Mouse (Mus musculus): ENCODE data around the gene Anapc7.
"Not testable (repeated sequence)": the region's sequence is repeated elsewhere in the genome, so short reads cannot be mapped to it uniquely, and the experiment has no call there.

Gene Anapc7

GRCm38 (mm10) chr5:122409692-122410645, 11.5 kb upstream of the Anapc7 start:
- no peak for DNase-seq (ENCODE audit: low read depth)

GRCm38 (mm10) chr5:122411892-122412291, 9.6 kb upstream of the Anapc7 start:
- DNase-seq (ENCODE audit: low read depth) = no peak

DNA sequence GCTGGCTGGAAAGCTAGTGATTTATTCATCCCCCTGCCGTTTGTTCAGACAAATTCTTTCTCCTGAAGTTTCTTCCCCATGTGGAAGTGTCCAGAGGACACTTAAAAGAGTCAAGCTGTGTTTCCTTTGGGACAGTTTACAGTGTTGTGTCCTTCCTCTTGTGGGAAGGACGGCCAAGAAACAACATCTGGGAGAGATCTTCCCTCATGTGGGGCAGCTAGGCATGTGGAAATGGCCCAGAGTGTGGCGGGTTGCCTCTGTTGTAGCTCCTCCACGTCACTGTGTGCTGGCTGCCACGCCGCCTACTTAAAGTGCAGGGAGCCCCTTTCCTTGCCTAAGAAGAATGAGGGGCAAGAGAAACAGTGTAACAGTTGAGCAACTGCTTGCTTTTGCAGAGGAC, 8.7 kb upstream of the Anapc7 start:
- no peak for DNase-seq (ENCODE audit: low read depth)

- no peak for DNase-seq (ENCODE audit: low read depth)
These were observed 7.1 kb upstream of the Anapc7 start for GRCm38 (mm10) chr5:122414351-122414750.

DNA sequence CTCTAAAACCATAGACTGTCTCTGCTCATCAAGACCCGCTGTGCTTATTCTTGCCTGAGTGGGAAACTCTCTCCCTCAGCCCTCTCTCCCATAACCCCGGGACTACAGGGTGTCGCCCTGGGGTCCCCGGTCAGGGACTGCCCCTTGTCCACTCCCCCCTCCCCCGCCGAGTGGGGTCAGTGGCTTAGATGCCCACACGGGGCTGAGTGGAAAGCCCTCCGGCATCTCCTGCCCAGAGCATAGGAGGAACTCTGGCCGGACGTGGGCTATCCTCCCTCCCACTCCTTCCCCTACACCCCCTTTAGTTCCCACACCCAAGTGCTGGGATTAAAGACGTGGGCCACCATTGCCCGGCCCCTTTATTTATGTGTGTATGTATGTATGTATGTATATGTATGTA, 6.0 kb upstream of the Anapc7 start:
- DNase-seq (ENCODE audit: low read depth) = no peak

DNA sequence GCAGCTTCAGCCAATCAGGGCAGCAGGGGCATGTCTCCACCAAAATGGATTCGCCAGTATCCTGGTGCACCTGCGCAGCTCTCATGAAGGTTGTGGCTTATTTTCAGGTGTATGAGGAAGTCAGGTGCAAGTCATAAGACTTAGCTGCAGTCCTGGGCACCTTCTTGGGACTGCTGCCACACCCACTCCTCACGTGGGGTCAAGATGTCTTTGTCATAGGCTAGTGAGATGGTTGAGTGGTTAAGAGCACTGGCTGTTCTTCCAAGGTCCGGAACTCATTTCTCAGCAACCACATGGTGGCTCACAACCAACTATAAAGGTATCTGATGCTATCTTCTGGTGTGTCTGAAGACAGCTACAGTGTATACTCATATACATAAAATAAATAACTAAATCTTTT, 817 bp upstream of the Anapc7 start:
- DNase-seq (ENCODE audit: low read depth) = not testable (repeated sequence)

GRCm38 (mm10) chr5:122422071-122422964, 825 bp downstream of the Anapc7 start:
- DNase-seq (ENCODE audit: low read depth) = peak; percentile 82

- no peak for DNase-seq (ENCODE audit: low read depth)
These were observed 1.6 kb downstream of the Anapc7 start for GRCm38 (mm10) chr5:122423083-122423482.

GRCm38 (mm10) chr5:122425550-122425949, 4.1 kb downstream of the Anapc7 start:
- DNase-seq (ENCODE audit: low read depth) = no peak

DNA sequence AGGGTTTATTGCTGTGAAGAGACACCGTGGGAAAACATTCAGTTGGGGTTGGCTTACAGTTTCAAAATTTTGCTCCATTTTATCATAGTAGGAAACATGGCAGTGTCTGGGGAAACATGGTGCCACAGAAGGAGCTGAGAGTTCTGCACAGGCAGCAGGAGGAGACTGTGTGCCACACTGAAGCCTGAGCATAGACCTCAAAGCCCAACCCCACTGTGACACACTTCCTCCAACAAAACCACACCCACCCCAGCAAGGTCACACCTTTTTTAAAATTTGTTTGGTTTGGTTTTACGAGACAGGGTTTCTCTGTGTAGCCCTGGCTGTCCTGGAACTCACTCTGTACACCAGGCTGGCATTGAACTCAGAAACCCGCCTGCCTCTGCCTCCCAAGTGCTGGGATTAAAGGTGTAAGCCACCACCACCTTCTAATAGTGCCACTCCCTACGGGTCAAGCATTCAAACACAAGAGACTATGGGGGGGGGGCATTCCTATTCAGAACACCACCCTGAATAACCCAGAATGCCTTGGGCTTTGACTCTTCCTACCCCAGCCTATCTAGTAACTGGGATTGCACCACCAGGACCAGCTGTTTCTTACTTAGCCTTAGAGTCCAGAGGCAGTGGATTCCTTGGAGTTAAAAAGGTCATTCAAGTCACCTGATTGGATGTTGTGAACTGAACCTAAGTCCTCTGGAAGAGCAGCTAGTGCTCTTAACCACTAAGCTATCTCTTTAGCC, 8.7 kb downstream of the Anapc7 start:
- no peak for DNase-seq (ENCODE audit: low read depth)

DNA sequence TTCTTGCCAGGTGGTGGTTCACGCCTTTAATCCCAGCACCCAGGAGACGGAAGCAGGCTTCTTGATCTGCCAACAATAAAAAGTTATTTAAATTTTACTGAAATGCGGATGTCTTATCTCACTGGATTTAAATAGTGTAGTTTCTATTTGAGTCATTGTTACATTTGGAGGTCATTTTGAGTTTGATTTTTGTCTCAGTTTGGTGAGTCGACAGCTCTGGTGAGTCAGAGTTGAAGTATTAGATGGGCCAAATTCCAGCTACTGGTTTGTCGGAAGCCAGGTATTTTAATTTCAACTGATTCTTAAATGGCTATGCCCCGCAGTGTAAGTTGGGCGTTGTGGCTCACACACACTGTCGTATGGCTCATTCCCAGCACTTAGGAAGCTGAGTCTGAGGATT, 9.7 kb downstream of the Anapc7 start:
- no peak for DNase-seq (ENCODE audit: low read depth)

DNA sequence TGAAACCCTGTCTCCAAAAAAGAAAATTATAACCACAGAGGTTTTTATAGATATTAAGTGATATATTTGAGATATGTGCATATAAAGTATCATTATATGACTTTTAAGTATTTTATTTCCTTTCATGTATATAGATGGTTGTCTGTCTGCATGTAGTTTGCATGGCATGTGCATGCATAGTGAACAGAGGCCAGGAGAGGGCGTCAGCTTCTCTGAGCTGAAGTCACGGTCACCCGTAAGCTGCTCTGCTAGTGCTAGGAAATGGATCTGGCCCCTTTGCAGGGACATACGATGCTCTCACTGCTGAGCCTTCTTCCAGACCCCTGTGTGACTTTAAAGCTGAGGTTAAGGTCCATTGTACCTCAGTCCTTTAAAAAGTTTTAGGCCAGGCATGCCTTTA, 13.0 kb downstream of the Anapc7 start:
- no peak for DNase-seq (ENCODE audit: low read depth)

- DNase-seq (ENCODE audit: low read depth) = no peak
These were observed 18.1 kb downstream of the Anapc7 start for GRCm38 (mm10) chr5:122439400-122440094.

GRCm38 (mm10) chr5:122440095-122440630, 18.7 kb downstream of the Anapc7 start:
- DNase-seq (ENCODE audit: low read depth) = no peak

- DNase-seq (ENCODE audit: low read depth) = no peak
These were observed 23.0 kb downstream of the Anapc7 start for GRCm38 (mm10) chr5:122444492-122444891.

- DNase-seq (ENCODE audit: low read depth) = no peak
These were observed 23.6 kb downstream of the Anapc7 start for GRCm38 (mm10) chr5:122445051-122445610.

DNA sequence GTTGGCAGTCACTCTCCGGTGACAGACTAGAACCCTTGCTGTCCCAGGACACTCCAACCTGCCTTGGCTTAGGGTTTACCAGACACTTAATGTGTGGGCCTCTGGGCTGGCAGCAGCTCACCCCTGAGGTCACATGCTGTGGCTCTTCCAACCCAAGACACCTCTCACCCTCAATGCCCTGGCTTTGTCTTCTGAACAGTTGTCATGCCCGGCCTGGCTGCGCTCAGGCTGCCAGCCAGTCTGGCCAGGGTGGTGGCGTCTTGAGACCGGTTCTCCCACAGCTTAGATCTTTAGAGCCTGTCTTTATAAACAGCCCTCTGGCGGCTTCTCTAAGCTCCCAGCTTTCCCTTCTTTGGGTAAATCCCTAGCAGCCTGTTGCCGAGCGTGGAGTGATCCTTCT, 26.4 kb downstream of the Anapc7 start:
- no peak for DNase-seq (ENCODE audit: low read depth)

- DNase-seq (ENCODE audit: low read depth) = no peak
These were observed 27.4 kb downstream of the Anapc7 start for GRCm38 (mm10) chr5:122448869-122449268.

DNA sequence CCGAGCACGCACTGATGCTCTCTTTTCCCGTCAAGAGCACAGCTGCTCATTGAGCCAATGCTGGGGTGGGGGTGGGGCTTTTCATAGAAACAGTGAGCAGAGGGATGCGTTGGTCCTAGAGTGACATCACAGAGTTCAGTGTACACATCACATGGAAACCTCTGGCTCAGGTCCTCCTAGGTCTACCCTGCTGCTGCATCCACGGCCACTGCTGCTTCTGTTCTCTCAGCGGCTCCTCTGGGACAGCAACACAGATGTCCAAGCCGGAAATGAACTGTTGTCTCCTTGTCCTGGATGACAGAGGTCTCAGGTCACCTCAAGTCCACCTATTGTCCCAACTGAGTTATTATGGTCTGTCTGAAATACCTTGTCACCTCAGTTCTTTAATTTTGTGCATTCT, 28.5 kb downstream of the Anapc7 start:
- DNase-seq (ENCODE audit: low read depth) = no peak

- DNase-seq (ENCODE audit: low read depth) = no peak
These were observed 29.4 kb downstream of the Anapc7 start for GRCm38 (mm10) chr5:122450913-122451317.

DNA sequence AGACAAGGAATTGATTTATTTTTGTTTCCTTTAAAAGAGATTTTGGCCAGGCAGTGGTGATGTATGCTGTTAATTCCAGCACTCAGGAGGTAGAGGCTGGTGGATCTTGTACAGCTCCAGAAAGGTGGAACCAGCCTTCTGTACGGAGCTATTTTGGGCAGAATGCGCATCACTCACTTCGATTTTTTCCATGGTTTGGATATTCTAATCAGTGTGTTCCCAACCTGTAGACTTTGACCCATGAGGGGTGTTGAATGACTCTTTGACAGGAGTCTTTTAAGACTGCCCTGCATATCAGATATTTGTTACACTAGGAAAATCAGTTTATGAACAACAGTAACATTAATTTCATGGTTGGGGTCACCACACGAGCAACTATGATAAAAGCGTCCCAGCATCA, 29.8 kb downstream of the Anapc7 start:
- DNase-seq (ENCODE audit: low read depth) = no peak
